Mouse (Mus musculus): Measurements from ENCODE around the gene Chrdl2.

DNA sequence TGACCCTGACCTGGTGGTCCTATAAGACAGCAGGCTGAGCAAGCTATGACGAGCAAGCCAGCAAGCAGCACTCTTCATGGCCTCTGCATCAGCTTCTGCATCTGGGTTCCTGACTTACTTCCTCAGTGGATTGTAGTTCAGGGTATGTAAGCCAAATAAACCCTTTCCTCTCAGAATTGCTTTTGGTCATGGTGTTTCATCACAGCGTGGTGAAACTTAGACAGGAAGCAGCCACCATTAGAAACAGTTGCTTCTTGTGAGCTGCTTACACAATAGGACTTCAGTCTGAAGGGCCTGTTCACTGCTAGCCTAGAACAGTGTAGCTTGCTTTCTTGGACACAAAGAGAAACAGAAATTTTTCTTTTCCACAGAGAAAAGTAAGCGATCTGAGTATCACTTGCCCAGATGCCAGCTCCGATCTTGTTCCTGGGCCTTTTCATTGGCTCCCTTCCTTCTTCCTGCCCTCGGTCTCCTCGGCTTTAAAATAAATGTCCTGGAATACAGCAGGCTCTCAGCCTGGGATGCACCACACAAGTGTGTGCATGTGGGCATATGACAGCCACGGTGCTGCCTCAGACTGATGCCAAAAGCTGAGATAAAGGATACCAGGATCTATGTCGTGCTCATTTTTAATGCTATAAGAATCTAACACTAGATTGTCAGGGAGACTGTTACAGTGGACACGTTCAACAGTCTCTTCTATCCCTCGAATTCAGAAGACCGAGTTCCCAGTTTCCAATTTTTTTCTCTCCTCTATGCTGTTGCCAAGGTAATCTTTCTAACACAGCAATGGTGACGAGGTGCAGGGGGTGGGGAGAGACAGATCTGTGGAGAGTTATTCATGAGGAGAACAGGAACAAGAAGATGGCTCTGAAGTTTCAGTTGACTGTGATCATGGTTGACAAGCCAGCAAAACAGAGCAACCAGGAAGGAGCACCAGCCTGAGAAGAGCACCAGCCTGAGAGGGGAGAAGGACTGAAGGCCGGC is 23.4 kb upstream of the Chrdl2 start:
- TF ChIP-seq CTCF (IDR thresholded peaks at IDR 0.05; ENCODE audit: insufficient read depth, low read depth, low read length) = no peak
- TF ChIP-seq POLR2A (IDR thresholded peaks at IDR 0.05; ENCODE audit: insufficient read depth, low read depth, low read length) = no peak
